Mouse (Mus musculus): ENCODE data around the gene Ankmy2.

DNA sequence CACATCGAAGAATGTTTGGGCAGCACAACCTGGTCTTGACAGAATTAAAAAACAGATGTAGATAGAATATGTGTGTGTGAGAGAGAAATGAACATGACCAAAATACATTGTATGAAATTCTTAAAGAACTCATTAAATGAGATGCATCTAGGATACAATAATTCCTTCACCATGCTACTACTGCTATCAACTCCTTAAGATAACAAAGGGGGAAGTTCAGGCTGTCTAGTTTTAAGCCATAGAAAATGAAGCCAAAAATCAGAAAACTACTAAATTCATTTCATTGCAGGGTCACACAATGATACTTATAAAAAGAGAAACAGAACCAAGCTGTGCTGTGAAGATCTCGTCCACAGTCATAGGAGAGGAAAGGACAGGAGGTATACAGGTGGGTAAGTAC lies 24.7 kb upstream of the Ankmy2 start:
- TF ChIP-seq CTCF (IDR thresholded peaks at IDR 0.05), result no peak
- TF ChIP-seq EP300 (IDR thresholded peaks at IDR 0.05), result no peak

All from lung, postnatal 0 days (tissue).